Mouse (Mus musculus) liver, postnatal 0 days (tissue): Measurements from ENCODE around the gene Mrps26. TPM values are rescaled to one million over a fixed set of nuclear protein-coding genes. Genes with fewer than 3 reads are reported as not detected.
A peak's percentile ranks its signal among the peaks of the same experiment; 100 is the strongest.

Experiments
- ATAC-seq: fragments of 200-750 bp; cut with Nextera tagmentation; 2 replicates; pipeline ENCODE4 v1.8.0; 2017; ENCODE audit warnings: mild to moderate bottlenecking, moderate library complexity
- DNase-seq: peaks from one replicate; pipeline ENCODE4 v3.0.0-alpha.2; 2016
- H3K27ac ChIP-seq: fragments of 300-500 bp; sonication (generic); 2 replicates; pipeline ENCODE4 v1.5.1; 2014; ENCODE audit warnings: antibody characterized with exemption, moderate library complexity, mild to moderate bottlenecking, low read depth
- H3K27me3 ChIP-seq: fragments of 300-500 bp; sonication (generic); 2 replicates; pipeline ENCODE4 v1.6.1; 2014; ENCODE audit warnings: low read length, control low read depth, mixed read lengths; ENCODE audit not compliant: insufficient read depth
- H3K36me3 ChIP-seq: fragments of 300-500 bp; sonication (generic); replicated peaks from 2 replicates; pipeline ENCODE4 v1.6.1; 2014; ENCODE audit warnings: mild to moderate bottlenecking, control low read depth, low read length, moderate library complexity, mixed read lengths; ENCODE audit not compliant: insufficient read depth
- H3K4me1 ChIP-seq: fragments of 300-500 bp; sonication (generic); 2 replicates; pipeline ENCODE4 v1.6.1; 2014; ENCODE audit warnings: antibody characterized with exemption, mild to moderate bottlenecking, control low read depth; ENCODE audit not compliant: insufficient read depth
- H3K4me2 ChIP-seq: fragments of 300-500 bp; sonication (generic); 2 replicates; pipeline ENCODE4 v1.6.1; 2014; ENCODE audit warnings: low read depth, mild to moderate bottlenecking, low read length, moderate library complexity, mixed read lengths
- H3K4me3 ChIP-seq: fragments of 300-500 bp; sonication (generic); 2 replicates; pipeline ENCODE4 v1.5.1; 2014; ENCODE audit warnings: low read depth, low read length
- H3K9ac ChIP-seq: fragments of 300-500 bp; sonication (generic); replicated peaks from 2 replicates; pipeline ENCODE4 v1.6.1; 2014; ENCODE audit warnings: mild to moderate bottlenecking, moderate library complexity
- H3K9me3 ChIP-seq: fragments of 300-500 bp; sonication (generic); 2 replicates; pipeline ENCODE4 v1.6.1; 2016; ENCODE audit warnings: mild to moderate bottlenecking, control low read depth, low read length, mixed read lengths
- CTCF ChIP-seq: sonication (generic); IDR thresholded peaks from 2 replicates; pipeline ENCODE4 v1.5.1; 2016; ENCODE audit warnings: antibody characterized with exemption, low read depth
- EP300 ChIP-seq: IDR thresholded peaks from 2 replicates; pipeline ENCODE4 v1.6.1; 2016; ENCODE audit warnings: antibody characterized with exemption, low read depth, mild to moderate bottlenecking
- WGBS: fragments of 180-500 bp; shearing (Covaris S2); extraction: QIAGEN DNeasy Blood & Tissue Kit; methylation state at CpG from one replicate; pipeline ENCODE4 v1.1.7; 2014; ENCODE audit not compliant: insufficient replicate concordance; 5-methylcytosine and 5-hydroxymethylcytosine counted together
- polyA plus RNA-seq: library from polyadenylated mRNA; unstranded; fragments of >200 nt; fragmentation: Nextera tagmentation; extraction: Ambion mirVana; gene quantifications from 2 replicates; pipeline ENCODE4 v1.2.1, GENCODE M21; 2015

The Mrps26 gene
- polyA plus RNA-seq, 1 experiment from 2014 or later = 38.8 TPM

- TF ChIP-seq CTCF (no peak), EP300 (no peak)
- no peak overlapping the region for H3K4me2 ChIP-seq
- DNase-seq = no peak
- 87% methylated on average over 2 of the region's 2 CpGs for WGBS
- no peak overlapping the region for H3K9ac ChIP-seq
- no peak for ATAC-seq
- no peaks in the 10 kb centered on the region for H3K9me3 ChIP-seq
- no peaks in the 10 kb centered on the region for H3K27me3 ChIP-seq
- peaks cover 18% of the 10 kb centered on the region for H3K36me3 ChIP-seq
- no peak overlapping the region for H3K4me3 ChIP-seq
- H3K27ac ChIP-seq = no peak overlapping the region
- H3K4me1 ChIP-seq = no peaks in the 10 kb centered on the region
Measured at GRCm38 (mm10) chr2:130529290-130529689, 34.3 kb upstream of the Mrps26 start.

DNA sequence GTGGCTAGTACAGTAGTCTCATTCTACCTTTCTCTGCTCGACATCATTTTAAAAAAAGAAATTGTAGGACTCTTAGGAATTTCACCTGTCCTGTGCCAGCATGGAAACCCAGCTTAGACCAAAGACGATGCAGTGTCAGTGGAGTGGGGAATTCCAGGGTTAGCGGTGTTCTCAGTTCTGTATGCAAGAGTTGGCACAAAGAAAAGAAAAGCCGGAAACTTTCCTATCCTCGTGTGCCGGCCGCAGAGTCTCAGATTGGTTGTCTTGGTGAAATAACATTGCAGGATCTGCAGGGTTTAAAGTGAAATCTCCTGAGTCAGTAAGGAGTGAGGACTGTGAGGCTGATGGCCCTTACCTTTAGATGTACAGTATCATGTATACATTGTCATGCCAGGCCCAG is 33.6 kb upstream of the Mrps26 start:
- no peaks in the 10 kb centered on the region for H3K9me3 ChIP-seq
- WGBS = 90% methylated on average over 7 of the region's 7 CpGs
- no peak overlapping the region for H3K4me3 ChIP-seq
- peaks cover 20% of the 10 kb centered on the region for H3K36me3 ChIP-seq
- ATAC-seq = no peak
- H3K27me3 ChIP-seq = no peaks in the 10 kb centered on the region
- no peaks in the 10 kb centered on the region for H3K4me1 ChIP-seq
- H3K27ac ChIP-seq = no peak overlapping the region
- H3K4me2 ChIP-seq = no peak overlapping the region
- no peak overlapping the region for H3K9ac ChIP-seq
- TF ChIP-seq EP300 (no peak), CTCF (no peak)
- no peak for DNase-seq

GRCm38 (mm10) chr2:130532201-130532600 is 31.3 kb upstream of the Mrps26 start:
- no peak overlapping the region for H3K27ac ChIP-seq
- no peak overlapping the region for H3K9ac ChIP-seq
- 65% methylated on average over 2 of the region's 2 CpGs for WGBS
- H3K9me3 ChIP-seq = no peaks in the 10 kb centered on the region
- no peaks in the 10 kb centered on the region for H3K4me1 ChIP-seq
- H3K36me3 ChIP-seq = peaks cover 28% of the 10 kb centered on the region
- H3K4me2 ChIP-seq = no peak overlapping the region
- TF ChIP-seq CTCF (no peak), EP300 (no peak)
- no peak for ATAC-seq
- DNase-seq = no peak
- no peak overlapping the region for H3K4me3 ChIP-seq
- no peaks in the 10 kb centered on the region for H3K27me3 ChIP-seq

GRCm38 (mm10) chr2:130535017-130535416 is 28.5 kb upstream of the Mrps26 start:
- TF ChIP-seq EP300 (no peak), CTCF (no peak)
- WGBS = 68% methylated on average over 6 of the region's 6 CpGs
- Histone ChIP-seq H3K9ac (no peak overlapping the region), H3K9me3 (no peaks in the 10 kb centered on the region), H3K27ac (no peak overlapping the region), H3K27me3 (no peaks in the 10 kb centered on the region), H3K4me3 (no peak overlapping the region), H3K4me2 (no peak overlapping the region), H3K4me1 (no peaks in the 10 kb centered on the region), H3K36me3 (peaks cover 42% of the 10 kb centered on the region)
- DNase-seq (no peak), ATAC-seq (no peak)

- no peak for ATAC-seq
- no peak overlapping the region for H3K9ac ChIP-seq
- no peak overlapping the region for H3K27ac ChIP-seq
- no peak overlapping the region for H3K4me2 ChIP-seq
- H3K36me3 ChIP-seq = peaks cover 57% of the 10 kb centered on the region
- H3K4me3 ChIP-seq = no peak overlapping the region
- TF ChIP-seq EP300 (no peak), CTCF (no peak)
- H3K4me1 ChIP-seq = no peaks in the 10 kb centered on the region
- no peaks in the 10 kb centered on the region for H3K27me3 ChIP-seq
- no peak for DNase-seq
- WGBS = 75% methylated on average over 3 of the region's 3 CpGs
- H3K9me3 ChIP-seq = no peaks in the 10 kb centered on the region
Measured at GRCm38 (mm10) chr2:130536890-130537289, 26.7 kb upstream of the Mrps26 start.

DNA sequence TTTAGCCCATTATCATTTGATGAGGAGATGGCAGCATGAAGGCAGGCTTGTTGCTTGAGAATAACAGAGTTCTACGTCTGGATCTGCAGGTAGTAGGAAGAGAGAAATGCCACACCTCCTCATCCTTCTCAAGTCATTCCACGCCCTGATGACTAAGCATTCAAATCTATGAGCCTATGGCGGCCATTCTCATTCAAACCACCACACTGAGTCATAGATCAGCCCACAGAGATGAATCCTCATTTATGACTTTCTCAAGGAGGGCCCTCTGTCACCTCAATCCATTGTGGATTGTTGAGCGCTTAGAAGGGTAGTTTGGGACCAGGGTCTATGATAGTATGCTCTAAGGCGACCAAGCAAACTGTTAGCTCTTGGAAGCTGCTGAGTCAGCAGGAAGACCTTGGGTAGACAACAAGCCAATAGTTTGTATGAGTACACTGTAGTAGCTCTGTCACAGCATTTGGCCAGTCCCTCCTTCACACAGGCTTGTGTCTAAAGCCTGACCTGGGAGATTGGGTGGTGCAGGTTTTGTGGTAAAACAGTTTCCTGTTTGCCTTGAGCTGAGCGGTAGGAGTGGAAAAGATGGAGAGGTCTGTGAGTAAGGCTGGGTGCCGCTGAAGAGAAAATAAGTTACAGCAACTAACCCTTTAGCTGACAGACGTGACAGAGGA is 24.5 kb upstream of the Mrps26 start:
- no peak for DNase-seq
- Histone ChIP-seq H3K9ac (no peak overlapping the region), H3K4me2 (no peak overlapping the region), H3K36me3 (peaks cover 63% of the 10 kb centered on the region), H3K4me3 (no peak overlapping the region), H3K4me1 (no peaks in the 10 kb centered on the region), H3K27ac (peak overlapping the region; percentile 57), H3K9me3 (no peaks in the 10 kb centered on the region), H3K27me3 (no peaks in the 10 kb centered on the region)
- WGBS = 67% methylated on average over 8 of the region's 8 CpGs
- TF ChIP-seq CTCF (no peak), EP300 (no peak)
- ATAC-seq = no peak
